Mouse (Mus musculus) forebrain, embryonic 12.5 days (tissue): Measurements from ENCODE around the gene Gm21746. TPM values are rescaled to one million over a fixed set of nuclear protein-coding genes. Genes with fewer than 3 reads are reported as not detected.
"Not testable (repeated sequence)": the region's sequence is repeated elsewhere in the genome, so short reads cannot be mapped to it uniquely, and the experiment has no call there.

Experiments used
- ATAC-seq: fragments of 200-750 bp; cut with Nextera tagmentation; 2 replicates; pipeline ENCODE4 v1.8.0; 2017; ENCODE audit warnings: moderate TSS enrichment; ENCODE audit not compliant: low FRiP score
- H3K27ac ChIP-seq: fragments of 300-500 bp; sonication (generic); 2 replicates; pipeline ENCODE4 v1.5.1; 2016; ENCODE audit warnings: mild to moderate bottlenecking
- H3K27me3 ChIP-seq: fragments of 300-500 bp; sonication (generic); 2 replicates; pipeline ENCODE4 v1.6.1; 2016; ENCODE audit warnings: mild to moderate bottlenecking
- H3K36me3 ChIP-seq: fragments of 300-500 bp; sonication (generic); replicated peaks from 2 replicates; pipeline ENCODE4 v1.6.1; 2016; ENCODE audit warnings: mild to moderate bottlenecking
- H3K4me1 ChIP-seq: fragments of 300-500 bp; sonication (generic); 2 replicates; pipeline ENCODE4 v1.6.1; 2016
- H3K4me2 ChIP-seq: fragments of 300-500 bp; sonication (generic); 2 replicates; pipeline ENCODE4 v1.6.1; 2016; ENCODE audit warnings: mild to moderate bottlenecking, moderate library complexity
- H3K4me3 ChIP-seq: fragments of 300-500 bp; sonication (generic); replicated peaks from 2 replicates; pipeline ENCODE4 v1.5.1; 2016; ENCODE audit warnings: mild to moderate bottlenecking
- H3K9ac ChIP-seq: fragments of 300-500 bp; sonication (generic); 2 replicates; pipeline ENCODE4 v1.6.1; 2016; ENCODE audit warnings: mild to moderate bottlenecking
- H3K9me3 ChIP-seq: fragments of 300-500 bp; sonication (generic); 2 replicates; pipeline ENCODE4 v1.6.1; 2016
- WGBS: fragments of 180-500 bp; shearing (Covaris S2); methylation state at CpG from one replicate; pipeline ENCODE4 v1.1.7; 2016; 5-methylcytosine and 5-hydroxymethylcytosine counted together
- polyA plus RNA-seq: library from polyadenylated mRNA; unstranded; fragments of >200 nt; fragmentation: Nextera tagmentation; extraction: Ambion mirVana; gene quantifications from 2 replicates; pipeline ENCODE4 v1.2.1, GENCODE M21; 2016

The Gm21746 gene
- not detected in 2 replicates for polyA plus RNA-seq

DNA sequence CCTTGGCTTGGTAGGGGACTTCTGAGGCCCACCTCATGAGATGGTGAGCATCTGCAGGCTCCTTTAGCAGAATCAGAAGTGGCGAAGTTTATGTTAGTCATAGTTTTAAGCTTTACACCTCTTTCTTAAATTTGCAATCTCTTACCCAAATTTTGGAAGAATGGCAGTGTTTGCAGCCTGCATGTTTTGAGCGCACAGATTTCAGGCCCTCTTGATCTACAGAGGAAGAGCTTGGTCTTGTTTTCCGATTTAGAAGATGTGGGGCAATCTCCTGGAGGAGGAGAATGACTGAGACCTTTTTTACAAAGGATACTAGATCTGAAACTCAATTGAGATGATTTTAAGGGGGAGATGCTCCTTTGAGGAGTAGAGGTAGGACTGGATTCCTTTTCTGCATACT lies at the start of gene Gm21746:
TSS of gene Gm21746 (minus strand) at position 101 of the 400 bp plus-strand sequence.
- not testable (repeated sequence) for ATAC-seq, H3K27me3 ChIP-seq, H3K36me3 ChIP-seq, H3K27ac ChIP-seq, H3K9ac ChIP-seq, H3K4me3 ChIP-seq, H3K4me2 ChIP-seq, H3K4me1 ChIP-seq, H3K9me3 ChIP-seq
- 85% methylated on average over 2 of the region's 3 CpGs for WGBS

DNA sequence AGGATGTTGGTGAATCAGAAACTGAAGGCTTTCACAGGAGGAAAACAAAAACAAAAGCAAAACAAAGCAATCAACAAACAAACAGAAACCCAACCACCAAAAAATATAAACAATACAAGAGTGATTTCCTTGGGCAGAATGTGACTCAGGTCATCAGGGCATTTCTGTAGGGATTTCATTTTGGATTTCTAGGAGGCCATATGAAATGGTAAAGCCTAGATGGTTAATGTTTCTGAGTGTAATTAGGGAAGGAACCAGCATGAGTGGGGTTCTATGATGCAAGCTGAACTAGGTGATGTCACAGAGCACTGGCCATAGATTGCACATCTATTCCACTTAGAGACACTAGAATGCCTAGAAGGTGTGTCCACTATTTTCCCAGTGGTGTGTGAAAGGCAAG lies 29.0 kb upstream of the Gm21746 start, which contains the start of gene Gm20873:
TSS of gene Gm20873 (plus strand) at position 301 of the 400 bp plus-strand sequence.
- not testable (repeated sequence) for H3K27me3 ChIP-seq

More for the DNA sequence above, 29.0 kb upstream of the Gm21746 start, which contains the start of gene Gm20873:
- not testable (repeated sequence) for H3K27ac ChIP-seq, H3K9ac ChIP-seq, H3K4me2 ChIP-seq, H3K4me1 ChIP-seq, H3K4me3 ChIP-seq, H3K9me3 ChIP-seq, ATAC-seq, H3K36me3 ChIP-seq

Other genes starting within 250 kb of the Gm21746 start
- gene Gm20873, start 29.1 kb upstream of the Gm21746 start, polyA plus RNA-seq = not detected in 2 replicates